Mouse (Mus musculus): ENCODE results near the gene Yy1.

Yy1 gene

DNA sequence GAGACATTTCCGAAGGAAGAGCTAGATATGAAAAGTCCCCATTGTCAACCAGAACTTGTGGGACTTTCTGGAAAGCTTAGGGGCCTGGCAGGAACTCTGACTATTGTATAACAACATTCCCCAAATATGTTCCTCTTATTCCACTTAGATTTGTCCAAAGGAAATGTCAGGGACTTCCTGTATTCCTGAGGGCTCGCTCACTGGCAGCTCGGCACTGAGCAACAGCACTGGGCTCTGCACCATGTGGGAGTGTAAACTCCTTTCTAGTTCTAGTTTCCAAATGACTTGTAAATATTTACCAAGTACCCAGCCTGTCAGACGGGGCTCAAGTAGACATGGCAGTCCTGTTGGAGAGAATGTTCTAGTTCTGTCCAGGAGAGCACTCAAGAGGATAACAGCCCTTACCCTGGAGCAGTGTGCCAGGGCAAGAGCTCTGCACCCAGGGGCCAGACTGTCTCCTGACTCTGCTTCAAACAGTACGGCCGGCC lies 72.3 kb downstream of the Yy1 start:
- no peak for DNase-seq (ENCODE audit: low spot score)

DNA sequence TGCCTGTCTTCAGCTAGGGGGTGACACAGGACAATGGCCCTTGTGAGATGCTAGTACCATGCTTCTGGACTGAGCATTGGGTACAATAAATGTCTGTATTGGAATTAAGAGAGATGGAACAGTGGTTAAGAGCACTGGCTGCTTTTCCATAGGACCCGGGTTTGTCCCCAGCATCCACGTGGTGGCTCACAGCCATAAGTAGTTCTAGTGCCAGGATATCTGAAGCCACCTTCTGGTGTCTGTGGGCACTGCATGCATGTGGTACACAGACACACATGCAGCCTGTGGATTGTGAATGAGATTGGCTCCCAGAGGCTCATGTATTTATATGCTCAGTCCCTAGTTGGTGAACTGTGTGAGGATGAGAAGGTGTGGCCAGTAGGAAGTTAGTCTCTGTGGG lies 76.8 kb downstream of the Yy1 start:
- no peak for DNase-seq (ENCODE audit: low spot score)
